Mouse (Mus musculus) CH12.LX (cell line): ENCODE data around the gene Fam171a2.

ENCODE experiments used
- POLR2A ChIP-seq: IDR thresholded peaks from 2 replicates; pipeline ENCODE4 v1.6.1; 2011; ENCODE audit warnings: low read depth, mild to moderate bottlenecking, improper control_type of control experiment, low read length
- POLR2AphosphoS2 ChIP-seq: IDR thresholded peaks from 2 replicates; pipeline ENCODE4 v1.6.1; 2011; ENCODE audit warnings: low read depth, low read length, improper control_type of control experiment

DNA sequence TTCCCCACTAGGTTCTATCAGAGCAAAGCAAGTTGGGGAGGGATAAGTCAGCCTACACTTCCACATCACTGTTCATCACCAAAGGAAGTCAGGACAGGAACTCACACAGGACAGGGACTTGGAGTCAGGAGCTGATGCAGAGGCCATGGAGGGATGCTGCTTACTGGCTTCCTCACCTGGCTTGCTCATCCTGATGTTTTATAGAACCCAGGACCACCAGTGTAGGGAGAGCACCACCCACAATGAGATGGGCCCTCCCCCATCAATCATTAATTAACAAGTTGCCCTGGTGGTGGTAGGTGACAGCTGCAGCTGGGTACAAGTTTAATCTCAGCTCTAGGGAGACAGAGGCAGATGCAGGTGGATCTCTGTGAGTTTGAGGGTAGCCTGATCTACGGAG is 30.3 kb downstream of the Fam171a2 start:
- no peak for TF ChIP-seq POLR2AphosphoS2
- no peak for TF ChIP-seq POLR2A
